Mouse (Mus musculus) stomach, embryonic 14.5 days (tissue): ENCODE measurements around the gene E2f1. TPM values are rescaled to one million over a fixed set of nuclear protein-coding genes. Genes with fewer than 3 reads are reported as not detected.

Experiments
- ATAC-seq: fragments of 200-750 bp; cut with Nextera tagmentation; 2 replicates; pipeline ENCODE4 v1.8.0; 2017; ENCODE audit warnings: low read depth, moderate TSS enrichment; ENCODE audit not compliant: insufficient number of reproducible peaks, insufficient read depth, low FRiP score
- H3K27ac ChIP-seq: fragments of 300-500 bp; sonication (generic); 2 replicates; pipeline ENCODE4 v1.5.1; 2014; ENCODE audit warnings: mild to moderate bottlenecking, low read length, moderate library complexity, mixed read lengths
- H3K27me3 ChIP-seq: fragments of 300-500 bp; sonication (generic); 2 replicates; pipeline ENCODE4 v1.6.1; 2014; ENCODE audit warnings: low read length, control low read depth, mixed read lengths; ENCODE audit not compliant: control insufficient read depth, insufficient read depth
- H3K36me3 ChIP-seq: fragments of 300-500 bp; sonication (generic); 2 replicates; pipeline ENCODE4 v1.6.1; 2014; ENCODE audit warnings: mild to moderate bottlenecking, control low read depth, low read length, moderate library complexity, mixed read lengths; ENCODE audit not compliant: control insufficient read depth, insufficient read depth
- H3K4me1 ChIP-seq: fragments of 300-500 bp; sonication (generic); 2 replicates; pipeline ENCODE4 v1.6.1; 2014; ENCODE audit warnings: low read length, control low read depth, mixed read lengths; ENCODE audit not compliant: control insufficient read depth, insufficient read depth
- H3K4me2 ChIP-seq: fragments of 300-500 bp; sonication (generic); replicated peaks from 2 replicates; pipeline ENCODE4 v1.6.1; 2014; ENCODE audit warnings: low read depth, low read length, control low read depth
- H3K4me3 ChIP-seq: fragments of 300-500 bp; sonication (generic); 2 replicates; pipeline ENCODE4 v1.5.1; 2014; ENCODE audit warnings: low read depth, low read length, control low read depth
- H3K9ac ChIP-seq: fragments of 300-500 bp; sonication (generic); replicated peaks from 2 replicates; pipeline ENCODE4 v1.6.1; 2014; ENCODE audit warnings: low read depth, mild to moderate bottlenecking, control low read depth, low read length, moderate library complexity, mixed read lengths
- H3K9me3 ChIP-seq: fragments of 300-500 bp; sonication (generic); 2 replicates; pipeline ENCODE4 v1.6.1; 2016; ENCODE audit warnings: low read depth, low read length, control low read depth; ENCODE audit not compliant: control insufficient read depth
- WGBS: fragments of 180-500 bp; shearing (Covaris S2); extraction: QIAGEN DNeasy Blood & Tissue Kit; methylation state at CpG from one replicate; pipeline ENCODE4 v1.1.7; 2014; 5-methylcytosine and 5-hydroxymethylcytosine counted together
- polyA plus RNA-seq: library from polyadenylated mRNA; unstranded; fragments of >200 nt; fragmentation: Nextera tagmentation; extraction: Ambion mirVana; gene quantifications from 2 replicates; pipeline ENCODE4 v1.2.1, GENCODE M21; 2014

Gene E2f1
- polyA plus RNA-seq, 1 experiment from 2014 or later = 7.4 TPM

DNA sequence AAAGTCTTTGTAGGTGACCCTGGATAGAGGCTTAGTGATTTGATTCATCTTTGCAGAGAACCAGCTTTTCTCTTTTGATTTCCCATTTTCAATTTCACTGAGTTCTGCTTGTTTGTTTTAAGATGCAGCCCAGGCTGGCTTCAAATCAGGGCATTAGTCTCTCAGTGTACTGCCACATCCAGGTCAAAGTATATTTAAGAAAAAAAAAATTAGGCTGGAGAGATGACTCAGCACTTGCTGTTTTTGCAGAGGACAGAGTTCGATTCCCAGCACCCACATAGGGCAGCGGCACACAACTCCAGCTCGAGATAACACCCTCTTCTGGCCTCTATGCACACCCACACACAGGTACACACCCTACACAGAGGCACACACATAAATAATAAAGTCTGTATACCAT is 21.5 kb upstream of the E2f1 start:
- Histone ChIP-seq H3K36me3 (peaks cover 5% of the 10 kb centered on the region; the same call in 1 of the 2 replicates), H3K27ac (no peak overlapping the region), H3K4me1 (no peaks in the 10 kb centered on the region), H3K4me2 (no peak overlapping the region), H3K27me3 (no peaks in the 10 kb centered on the region), H3K4me3 (no peak overlapping the region), H3K9me3 (no peaks in the 10 kb centered on the region), H3K9ac (no peak overlapping the region)
- no peak for ATAC-seq
- 88% methylated on average over 3 of the region's 3 CpGs for WGBS

DNA sequence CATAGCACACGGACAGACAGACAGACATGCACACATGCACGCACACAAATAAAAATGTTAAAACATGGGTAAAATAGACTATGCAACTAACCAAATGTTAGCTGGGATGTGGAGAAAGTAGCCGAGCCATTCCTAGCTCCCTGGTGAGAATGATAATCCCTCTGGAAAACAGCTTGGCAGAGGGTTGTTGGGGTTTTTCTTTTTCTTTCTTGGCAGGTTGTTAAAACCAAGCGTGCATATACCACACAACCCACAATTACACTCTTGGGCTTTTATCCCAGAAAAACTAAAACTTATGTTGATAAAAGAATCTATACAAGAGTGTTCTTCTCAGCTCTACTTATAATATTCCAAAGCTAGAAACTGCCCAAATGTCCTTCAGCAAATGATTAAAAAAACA is 19.4 kb upstream of the E2f1 start:
- ATAC-seq = no peak
- Histone ChIP-seq H3K27ac (no peak overlapping the region), H3K27me3 (no peaks in the 10 kb centered on the region), H3K4me1 (no peaks in the 10 kb centered on the region), H3K4me3 (no peak overlapping the region), H3K9ac (no peak overlapping the region), H3K36me3 (no peaks in the 10 kb centered on the region), H3K9me3 (no peaks in the 10 kb centered on the region), H3K4me2 (no peak overlapping the region)
- WGBS = 88% methylated on average over 4 of the region's 4 CpGs

DNA sequence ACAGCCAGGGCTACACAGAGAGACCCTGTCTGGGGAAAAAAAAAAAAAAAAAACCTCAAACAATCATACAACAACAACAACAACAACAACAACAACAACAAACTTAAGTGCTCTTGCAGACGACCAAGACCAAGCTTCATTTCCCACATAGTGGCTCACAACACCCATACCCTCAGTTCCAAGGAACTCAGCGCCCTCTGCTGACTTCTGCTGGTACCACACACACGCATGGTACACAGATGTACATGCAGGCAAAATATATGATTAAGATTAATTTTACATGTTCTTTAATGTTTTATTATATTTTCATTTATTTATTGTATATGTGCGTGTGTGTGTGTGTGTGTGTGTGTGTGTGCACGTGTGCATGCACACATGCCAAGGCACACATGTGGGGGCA is 16.7 kb upstream of the E2f1 start:
- no peaks in the 10 kb centered on the region for H3K9me3 ChIP-seq
- no peak overlapping the region for H3K27ac ChIP-seq
- no peak for ATAC-seq
- no peaks in the 10 kb centered on the region for H3K27me3 ChIP-seq
- no peak overlapping the region for H3K4me2 ChIP-seq
- H3K4me1 ChIP-seq = peaks cover 3% of the 10 kb centered on the region; the same call in 1 of the 2 replicates
- no peaks in the 10 kb centered on the region for H3K36me3 ChIP-seq
- WGBS = 70% methylated on average over 5 of the region's 5 CpGs
- no peak overlapping the region for H3K4me3 ChIP-seq
- no peak overlapping the region for H3K9ac ChIP-seq

GRCm38 (mm10) chr2:154584931-154585601 is 15.4 kb upstream of the E2f1 start:
- no peak for ATAC-seq
- no peak overlapping the region for H3K4me3 ChIP-seq
- H3K4me1 ChIP-seq = peaks cover 3% of the 10 kb centered on the region; the same call in 1 of the 2 replicates
- no peaks in the 10 kb centered on the region for H3K36me3 ChIP-seq
- H3K27ac ChIP-seq = no peak overlapping the region
- WGBS = 62% methylated on average over 17 of the region's 17 CpGs
- no peak overlapping the region for H3K4me2 ChIP-seq
- no peaks in the 10 kb centered on the region for H3K9me3 ChIP-seq
- no peak overlapping the region for H3K9ac ChIP-seq
- H3K27me3 ChIP-seq = no peaks in the 10 kb centered on the region

DNA sequence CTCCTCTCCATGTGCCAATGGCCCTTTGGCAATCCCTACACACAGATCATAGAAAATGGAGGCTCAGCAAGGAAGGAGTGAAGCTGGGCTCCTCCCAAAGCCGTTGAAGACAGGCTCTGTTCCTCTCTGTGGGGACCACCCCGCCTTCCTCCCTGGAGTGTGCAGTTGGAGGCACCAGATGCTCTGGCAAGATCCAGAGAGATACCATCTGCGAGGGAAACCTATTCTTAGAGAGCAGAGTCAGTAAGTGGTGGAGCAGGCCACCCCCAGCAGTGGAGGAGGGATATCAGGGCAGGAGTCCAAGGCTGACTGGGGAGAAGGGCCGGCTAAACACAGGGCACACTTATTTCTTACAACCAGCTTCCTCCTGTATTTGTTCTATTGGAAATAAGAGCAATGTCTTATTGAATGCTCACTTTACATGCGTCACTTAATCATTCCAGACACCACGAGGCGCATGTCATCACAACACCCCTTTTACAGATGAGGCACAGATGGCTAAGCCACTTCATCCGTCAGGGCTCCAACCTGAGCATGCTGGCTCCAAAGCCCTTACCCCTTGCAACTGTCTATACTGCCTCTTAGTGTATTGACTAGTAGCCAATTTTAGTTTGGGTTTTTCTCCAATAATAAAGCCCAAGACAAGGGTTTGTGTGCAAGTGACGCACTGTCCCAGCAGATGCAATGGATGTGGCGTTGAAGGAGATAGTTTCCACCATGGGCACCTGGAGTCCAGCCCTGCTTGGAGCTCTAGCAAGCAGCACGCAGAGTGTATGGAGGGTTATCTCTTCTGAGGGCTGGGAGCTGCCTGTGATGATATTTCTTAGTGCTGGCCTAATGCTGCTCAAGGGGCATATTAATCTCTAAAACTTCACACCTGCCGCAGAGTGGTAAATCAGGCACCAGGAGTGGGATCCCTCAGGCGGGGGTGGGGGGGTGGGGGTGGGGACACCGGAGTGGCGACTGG is 14.5 kb upstream of the E2f1 start:
- peak; percentile 75; the same call in 1 of the 2 replicates for ATAC-seq
- peaks cover 3% of the 10 kb centered on the region; the same call in 1 of the 2 replicates for H3K4me1 ChIP-seq
- H3K4me2 ChIP-seq = no peak overlapping the region
- no peaks in the 10 kb centered on the region for H3K36me3 ChIP-seq
- 56% methylated on average over 15 of the region's 15 CpGs for WGBS
- H3K27me3 ChIP-seq = no peaks in the 10 kb centered on the region
- no peak overlapping the region for H3K9ac ChIP-seq
- H3K4me3 ChIP-seq = no peak overlapping the region
- no peak overlapping the region for H3K27ac ChIP-seq
- H3K9me3 ChIP-seq = no peaks in the 10 kb centered on the region

GRCm38 (mm10) chr2:154581421-154581820 is 11.7 kb upstream of the E2f1 start:
- WGBS = 89% methylated on average over 1 of the region's 1 CpGs
- Histone ChIP-seq H3K27ac (no peak overlapping the region), H3K36me3 (no peaks in the 10 kb centered on the region), H3K27me3 (no peaks in the 10 kb centered on the region), H3K9ac (no peak overlapping the region), H3K4me1 (peaks cover 3% of the 10 kb centered on the region; the same call in 1 of the 2 replicates), H3K4me3 (no peak overlapping the region), H3K9me3 (no peaks in the 10 kb centered on the region), H3K4me2 (no peak overlapping the region)
- ATAC-seq = no peak

- H3K27me3 ChIP-seq = no peaks in the 10 kb centered on the region
- no peak overlapping the region for H3K4me2 ChIP-seq
- no peaks in the 10 kb centered on the region for H3K36me3 ChIP-seq
- H3K9ac ChIP-seq = no peak overlapping the region
- ATAC-seq = no peak
- 77% methylated on average over 8 of the region's 8 CpGs for WGBS
- peaks cover 3% of the 10 kb centered on the region; the same call in 1 of the 2 replicates for H3K4me1 ChIP-seq
- H3K4me3 ChIP-seq = no peak overlapping the region
- H3K27ac ChIP-seq = no peak overlapping the region
- H3K9me3 ChIP-seq = no peaks in the 10 kb centered on the region
Measured at GRCm38 (mm10) chr2:154580586-154580985, 10.9 kb upstream of the E2f1 start.

DNA sequence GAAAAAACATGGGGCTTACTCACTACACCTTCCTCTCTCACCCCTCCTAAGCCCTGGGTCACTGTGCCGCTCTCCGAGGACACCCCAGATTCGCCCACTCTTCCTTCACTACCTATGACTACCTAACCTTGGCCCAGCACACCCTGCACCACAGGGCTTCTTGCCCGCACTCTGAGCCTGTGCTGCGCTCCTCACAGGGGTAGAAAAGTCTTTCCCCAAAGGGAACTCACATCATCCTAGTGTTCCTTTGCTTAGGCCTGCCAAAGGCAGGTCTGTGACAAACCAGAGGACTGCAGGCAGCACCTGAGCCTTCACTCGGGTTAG is 8.0 kb upstream of the E2f1 start:
- WGBS = 86% methylated on average over 6 of the region's 6 CpGs
- Histone ChIP-seq H3K27me3 (no peaks in the 10 kb centered on the region), H3K27ac (no peak overlapping the region), H3K9me3 (no peaks in the 10 kb centered on the region), H3K9ac (no peak overlapping the region), H3K4me1 (no peaks in the 10 kb centered on the region), H3K4me3 (no peak overlapping the region), H3K4me2 (no peak overlapping the region), H3K36me3 (no peaks in the 10 kb centered on the region)
- no peak for ATAC-seq
